Mouse (Mus musculus): ENCODE results near the gene Trim75.

The Trim75 gene

GRCm38 (mm10) chr8:64946441-64946819 is 41.2 kb downstream of the Trim75 start:
- in situ Hi-C loops (cut with MboI; ENCODE audit: unreplicated experiment in 2 of 2) = loop anchor here (5.0 to 10.0 kb wide), 5 partner anchors 214 to 1916 kb away; partner anchors contain the start of genes Msmo1 (in 1 of the 2) and Naf1 (in 1 of the 2)

GRCm38 (mm10) chr8:64945606-64946005 is 42.0 kb downstream of the Trim75 start:
- in situ Hi-C loops (cut with MboI; ENCODE audit: unreplicated experiment in 2 of 2) = loop anchor here (5.0 to 10.0 kb wide), 5 partner anchors 213 to 1917 kb away; partner anchors contain the start of genes Msmo1 (in 1 of the 2) and Naf1 (in 1 of the 2)

- in situ Hi-C loops (cut with MboI; ENCODE audit: unreplicated experiment in 2 of 2) = loop anchor here (5.0 to 10.0 kb wide), 8 partner anchors 93 to 1917 kb away; partner anchors contain the start of genes Klhl2 (in 2 of the 2), Msmo1 (in 2 of the 2) and Naf1 (in 1 of the 2)
Measured at GRCm38 (mm10) chr8:64944831-64945230, 42.8 kb downstream of the Trim75 start.

DNA sequence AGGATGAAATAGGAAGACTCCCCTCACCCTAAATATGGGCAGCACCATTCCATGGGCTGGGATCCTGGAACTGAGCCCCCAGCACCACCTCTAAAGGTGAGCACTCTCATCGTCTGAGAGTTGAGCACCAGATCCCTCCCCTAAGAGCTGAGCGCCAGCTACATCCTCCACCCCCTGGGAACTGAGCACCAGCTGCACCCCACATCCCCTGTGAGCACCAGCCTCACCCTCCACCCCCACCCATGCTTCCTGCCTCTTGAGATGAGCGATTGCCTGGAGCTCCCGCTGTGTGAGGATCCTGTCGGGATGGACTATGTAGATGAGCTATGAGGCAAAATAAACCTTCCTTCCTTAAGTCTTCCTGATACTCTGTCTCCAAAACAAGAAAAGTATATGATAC is 44.7 kb downstream of the Trim75 start:
- in situ Hi-C loops (cut with MboI; ENCODE audit: unreplicated experiment in 2 of 2) = loop anchor here (5.0 to 10.0 kb wide), 5 partner anchors 91 to 918 kb away; partner anchors contain the start of genes Klhl2 (in 2 of the 2) and Msmo1 (in 1 of the 2)

- in situ Hi-C loops (cut with MboI; ENCODE audit: unreplicated experiment in 2 of 2) = loop anchor here (5.0 to 10.0 kb wide), 5 partner anchors 89 to 917 kb away; partner anchors contain the start of genes Klhl2 (in 2 of the 2) and Msmo1 (in 1 of the 2)
Measured at GRCm38 (mm10) chr8:64941495-64941894, 46.1 kb downstream of the Trim75 start.

DNA sequence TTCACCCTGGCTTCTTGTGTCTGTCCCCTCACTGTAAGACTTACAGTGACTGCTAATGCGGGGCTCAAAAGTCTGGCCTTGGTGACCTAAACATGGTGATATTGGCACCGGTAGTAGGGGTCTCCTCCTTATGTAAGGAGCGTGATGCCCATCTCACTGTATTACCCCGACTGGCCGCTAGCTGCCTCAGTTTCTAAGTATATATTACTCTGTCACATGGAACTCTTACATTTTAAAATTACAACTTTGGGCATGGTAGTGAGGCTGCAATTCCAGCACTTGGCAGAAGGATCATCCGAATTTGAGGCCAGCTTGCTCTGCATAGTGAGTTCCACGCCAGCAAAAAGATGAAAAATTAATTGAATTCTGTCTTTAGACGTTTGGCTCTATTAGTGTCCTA is 46.6 kb downstream of the Trim75 start:
- in situ Hi-C loops (cut with MboI; ENCODE audit: unreplicated experiment in 2 of 2) = loop anchor here (5.0 to 10.0 kb wide), 5 partner anchors 89 to 916 kb away; partner anchors contain the start of genes Klhl2 (in 2 of the 2) and Msmo1 (in 1 of the 2)

DNA sequence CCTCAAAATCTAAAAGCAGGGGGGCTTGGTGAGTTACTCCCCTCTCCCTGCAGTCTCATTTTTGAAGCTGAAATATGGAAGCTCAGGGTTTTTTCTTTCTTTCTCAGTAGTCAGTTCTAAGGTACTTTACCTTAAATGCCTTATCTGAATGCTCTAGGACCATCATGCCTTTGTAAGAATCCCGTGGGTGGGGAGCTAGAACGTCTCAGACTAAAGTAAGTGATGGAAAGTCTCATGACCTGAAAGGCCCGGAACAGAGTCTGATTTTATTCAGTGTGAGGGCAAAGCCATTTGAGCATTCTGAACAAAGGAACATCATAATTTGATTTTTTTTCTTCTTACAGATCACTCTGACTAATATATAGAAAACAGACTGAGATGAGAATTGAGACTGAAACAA is 52.6 kb downstream of the Trim75 start:
- in situ Hi-C loops (cut with MboI; ENCODE audit: unreplicated experiment in 2 of 2) = no loop called here

All from v-Abl transformed pro-B cells (cell line).